Comparison of ENCODE assay signal across 20 mouse cellular contexts in the genomic region with DNA sequence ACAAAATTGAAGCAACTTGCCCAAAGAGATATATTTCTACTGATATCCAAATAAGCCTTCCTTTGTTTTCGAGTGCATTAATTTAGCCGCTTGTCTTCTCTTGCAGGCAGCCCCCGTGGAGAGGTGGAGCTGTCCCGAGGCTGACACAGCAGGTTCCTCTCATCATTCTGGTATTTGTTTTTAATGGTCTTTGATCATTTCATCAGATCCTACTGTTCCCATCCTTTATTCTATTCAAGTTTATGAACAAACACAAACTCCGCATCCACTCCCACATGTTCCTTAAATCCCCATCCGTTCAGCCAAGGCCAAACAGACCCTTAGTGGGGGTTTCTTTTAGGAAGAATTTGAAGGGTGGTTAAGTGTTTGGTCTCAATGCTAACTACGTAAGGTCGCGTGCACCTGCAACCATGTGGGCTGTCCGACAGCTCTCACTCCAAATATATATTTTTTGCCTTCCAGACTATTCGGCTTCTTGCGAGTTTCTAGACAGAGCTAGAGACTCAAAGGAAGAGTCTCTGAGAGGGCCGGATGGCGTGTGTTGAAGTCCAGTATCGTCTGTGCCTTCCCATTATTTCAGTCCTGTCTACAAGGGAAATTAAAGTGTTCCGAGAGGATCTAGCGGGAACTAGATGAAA. TPM values are rescaled to one million over a fixed set of nuclear protein-coding genes. Genes with fewer than 3 reads are reported as not detected.
A peak's percentile ranks its signal among the peaks of the same experiment; 100 is the strongest.
DNase-seq lines count a peak whose midpoint lies in the region; ATAC-seq lines count a peak whose summit lies in the region.
"Had no signal": no experiment of that assay in that cellular context is flagged by ENCODE, and none has a peak within 500 bp of the region (broad histone marks: within the 10 kb centered on the region; RNA-seq: fewer than 3 reads in every experiment).

No protein-coding gene starts in this region.

- ATAC-seq in megakaryocyte, adult 5-6 weeks (ENCODE audit: poor library complexity, severe bottlenecking): no peak
- ATAC-seq in hindbrain, embryonic 13.5 days (ENCODE audit: low FRiP score): no peak

- H3K36me3 ChIP-seq in megakaryocyte, embryonic 14.5 days (replicated peaks; ENCODE audit: low read length): no peaks in the 10 kb centered on the region
- H3K36me3 ChIP-seq in hindbrain, embryonic 13.5 days: no peaks in the 10 kb centered on the region
- H3K36me3 ChIP-seq in splenic B cell, adult 2 months (ENCODE audit: control insufficient read depth, insufficient read depth, low read length, poor library complexity, severe bottlenecking): no peaks in the 10 kb centered on the region
- H3K36me3 ChIP-seq: heart, embryonic 15.5 days had no signal

- DNase-seq in cerebellum, adult 8-10 months: peak; percentile 1
- DNase-seq in cerebellum, postnatal 36 days: no peak
- DNase-seq in splenic B cell, adult 2 months (ENCODE audit: low read depth, low spot score): peak; percentile 20
- no peak for DNase-seq in left cerebral cortex, postnatal 4 days
- DNase-seq in kidney, adult 18-20 months: no peak
- DNase-seq: adrenal gland, postnatal 14 days; cerebellum, adult 9-11 months; lung, postnatal 36 days had no signal

- peaks cover 95% of the 10 kb centered on the region for H3K27me3 ChIP-seq in megakaryocyte, embryonic 14.5 days (replicated peaks)
- H3K27me3 ChIP-seq in hindbrain, embryonic 13.5 days: peaks cover 83% of the 10 kb centered on the region
- peaks cover 4% of the 10 kb centered on the region; the same call in 1 of the 2 replicates for H3K27me3 ChIP-seq in splenic B cell, adult 2 months (ENCODE audit: control insufficient read depth, insufficient read depth, low read length, poor library complexity, severe bottlenecking)
- H3K27me3 ChIP-seq: CH12.LX had no signal

- no peaks in the 10 kb centered on the region for H3K9me3 ChIP-seq in megakaryocyte, embryonic 14.5 days
- H3K9me3 ChIP-seq in hindbrain, embryonic 13.5 days: no peaks in the 10 kb centered on the region
- H3K9me3 ChIP-seq: heart, embryonic 15.5 days had no signal

- no peak overlapping the region for H3K27ac ChIP-seq in hindbrain, embryonic 13.5 days
- H3K27ac ChIP-seq: heart, embryonic 15.5 days; layer of hippocampus, adult 2 months; left cerebral cortex, adult 2 months had no signal

- peak overlapping the region; percentile 92 for H3K4me2 ChIP-seq in hindbrain, embryonic 13.5 days
- H3K4me2 ChIP-seq: heart, embryonic 15.5 days had no signal

- no peak overlapping the region for H3K9ac ChIP-seq in hindbrain, embryonic 13.5 days
- H3K9ac ChIP-seq: heart, embryonic 15.5 days had no signal

- intact Hi-C loops in left cerebral cortex, postnatal 4 days (cut with DNase I): loop anchor here (5.0 kb wide), 1 partner anchor 126 kb away; no protein-coding TSS in a partner anchor

- peak overlapping the region; percentile 16 for H3K4me3 ChIP-seq in megakaryocyte, embryonic 14.5 days (replicated peaks)
- H3K4me3 ChIP-seq in hindbrain, embryonic 13.5 days: no peak overlapping the region
- H3K4me3 ChIP-seq: heart, embryonic 15.5 days; layer of hippocampus, adult 2 months; left cerebral cortex, adult 2 months had no signal

- WGBS in hindbrain, embryonic 13.5 days: 3% methylated on average over 17 of the region's 17 CpGs

- peaks cover 73% of the 10 kb centered on the region for H3K4me1 ChIP-seq in megakaryocyte, embryonic 14.5 days
- H3K4me1 ChIP-seq in hindbrain, embryonic 13.5 days (replicated peaks): peaks cover 61% of the 10 kb centered on the region

RNA-seq across cellular contexts. Expression of a gene that starts 2.1 kb away (rescaled TPM):
- not detected in 2 replicates for polyA plus RNA-seq in megakaryocyte, embryonic 14.5 days (2012; ENCODE audit: insufficient read depth, low replicate concordance)
- not detected in 2 replicates for total RNA-seq in megakaryocyte, adult 5-6 weeks (2015)
- total RNA-seq in megakaryocyte, adult 5-6 weeks (2017): not detected in 2 replicates
- 14.9 and 17.5 TPM in 2 replicates for polyA plus RNA-seq in hindbrain, embryonic 13.5 days (2015; fragmentation: Nextera tagmentation; extraction: Ambion mirVana)
- under 1 TPM; 0.38 to 0.40 TPM for total RNA-seq in left cerebral cortex, postnatal 4 days (2021)
- total RNA-seq: adrenal gland, postnatal 14 days; CH12.LX had no signal
- polyA plus RNA-seq: gonadal fat pad, adult 2 months; heart, embryonic 15.5 days; kidney, embryonic 16.5 days; liver, embryonic 16.5 days; stomach, embryonic 14.5 days; thymus, postnatal 0 days had no signal

Comparison
In these comparisons a context has a peak if more than half of its experiments do, and no peak if none do; other contexts are left out.
1. DNase-seq: peak in cerebellum, adult 8-10 months (single experiment) and splenic B cell, adult 2 months (single experiment); none in cerebellum, postnatal 36 days (0 of 2), left cerebral cortex, postnatal 4 days (single experiment) and kidney, adult 18-20 months (single experiment).